In the genomic region with DNA sequence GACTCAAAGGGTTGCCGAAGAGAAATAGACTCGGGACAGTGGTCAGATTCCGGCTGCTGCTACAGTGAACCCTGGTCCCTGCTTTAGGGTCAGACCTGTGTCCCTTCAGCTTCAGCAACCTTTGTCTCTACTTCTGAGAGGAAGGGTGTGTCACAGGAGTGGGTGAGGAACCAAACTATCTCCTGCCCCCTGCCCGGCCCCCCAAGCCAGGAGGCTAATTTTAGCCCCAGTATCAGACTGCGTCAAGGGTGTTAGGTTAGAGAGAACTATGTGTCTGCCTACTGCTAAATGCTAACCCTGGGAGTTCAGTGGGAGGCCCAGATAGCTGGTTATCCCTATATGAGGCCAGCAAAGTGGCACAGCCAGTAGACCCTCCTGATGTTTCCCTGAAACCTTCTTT, we compare ENCODE assay signal across 21 mouse cellular contexts. TPM values are rescaled to one million over a fixed set of nuclear protein-coding genes. Genes with fewer than 3 reads are reported as not detected.
"Had no signal": no experiment of that assay in that cellular context is flagged by ENCODE, and none has a peak within 500 bp of the region (broad histone marks: within the 10 kb centered on the region; RNA-seq: fewer than 3 reads in every experiment).

No protein-coding gene starts in this region.

- H3K4me1 ChIP-seq: liver, embryonic 13.5 days had no signal

- H3K36me3 ChIP-seq: liver, embryonic 13.5 days had no signal

- H3K9ac ChIP-seq: liver, embryonic 13.5 days had no signal

- H3K27ac ChIP-seq: left cerebral cortex, adult 2 months; liver, embryonic 13.5 days had no signal

- H3K4me2 ChIP-seq: liver, embryonic 13.5 days; midbrain, embryonic 11.5 days had no signal

- DNase-seq: kidney, postnatal 10 days; kidney, postnatal 36 days; layer of hippocampus, postnatal 36 days; liver, embryonic 13.5 days; lung, adult 2 months; lung, postnatal 14 days; lung, postnatal 4 days; midbrain, embryonic 14.5 days; thymus, adult 18-20 months; thymus, postnatal 36 days had no signal

- H3K9me3 ChIP-seq: liver, embryonic 13.5 days had no signal

- H3K4me3 ChIP-seq: left cerebral cortex, adult 2 months; liver, embryonic 13.5 days had no signal

RNA-seq across cellular contexts. Expression of gene Odf3l1, which starts 29.3 kb away (rescaled TPM):
- total RNA-seq: layer of hippocampus, adult 8-10 months; layer of hippocampus, postnatal 36 days; left cerebral cortex, adult 2 months; left cerebral cortex, postnatal 10 days; left cerebral cortex, postnatal 36 days; liver, adult 2 months; megakaryocyte progenitor cell, adult 5-6 weeks; megakaryocyte-erythroid progenitor cell, adult 5-6 weeks; midbrain, postnatal 0 days had no signal
- polyA plus RNA-seq: liver, embryonic 13.5 days; liver, embryonic 16.5 days; midbrain, embryonic 11.5 days; midbrain, embryonic 14.5 days; neural tube, embryonic 11.5 days had no signal

RNA-seq across cellular contexts. Expression of gene Cspg4, which starts 29.7 kb away (rescaled TPM):
- total RNA-seq: megakaryocyte progenitor cell, adult 5-6 weeks; megakaryocyte-erythroid progenitor cell, adult 5-6 weeks had no signal

RNA-seq across cellular contexts. Expression of gene Lingo1, which starts 38.9 kb away (rescaled TPM):
- total RNA-seq: megakaryocyte progenitor cell, adult 5-6 weeks; megakaryocyte-erythroid progenitor cell, adult 5-6 weeks had no signal
